Mouse (Mus musculus): ENCODE results near the gene Aunip. TPM values are rescaled to one million over a fixed set of nuclear protein-coding genes. Genes with fewer than 3 reads are reported as not detected.
"Not testable (repeated sequence)": the region's sequence is repeated elsewhere in the genome, so short reads cannot be mapped to it uniquely, and the experiment has no call there.

The Aunip gene
- polyA plus RNA-seq, 1 experiment from 2014 or later: 11.9 TPM

DNA sequence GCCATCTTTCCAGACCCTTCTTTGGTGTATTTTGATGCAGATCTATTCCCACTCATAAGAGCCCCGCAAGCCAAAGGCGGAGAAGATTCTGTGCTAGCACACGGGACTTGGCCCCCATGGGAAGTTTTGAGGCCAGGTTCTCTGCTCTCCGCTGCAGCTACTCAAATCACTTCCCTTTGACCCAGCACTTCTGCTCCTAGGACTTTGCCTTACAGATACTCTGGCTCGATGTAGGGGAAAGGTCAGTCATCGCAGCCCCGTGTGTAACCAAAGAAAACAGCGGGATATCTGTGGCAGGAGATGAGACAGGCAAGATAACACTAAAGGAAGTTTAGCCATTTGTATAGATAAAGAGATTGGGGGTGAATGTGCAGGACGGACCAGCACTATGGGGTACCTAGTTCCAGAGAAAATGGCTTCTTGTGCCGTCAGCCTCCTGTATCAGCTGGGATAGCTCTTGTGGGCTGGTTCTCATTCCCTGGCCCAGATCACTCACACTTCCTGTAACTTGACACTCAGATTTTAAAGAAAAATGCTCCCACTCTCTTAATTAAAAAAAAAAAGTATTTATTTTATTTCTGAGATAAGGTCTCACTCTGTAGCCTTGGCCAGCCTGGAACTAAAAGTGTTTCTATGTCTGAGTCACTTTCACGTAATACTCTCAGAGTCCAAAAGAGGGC, 20.7 kb upstream of the Aunip start:
- WGBS: 94% methylated on average over 11 of the region's 11 CpGs

DNA sequence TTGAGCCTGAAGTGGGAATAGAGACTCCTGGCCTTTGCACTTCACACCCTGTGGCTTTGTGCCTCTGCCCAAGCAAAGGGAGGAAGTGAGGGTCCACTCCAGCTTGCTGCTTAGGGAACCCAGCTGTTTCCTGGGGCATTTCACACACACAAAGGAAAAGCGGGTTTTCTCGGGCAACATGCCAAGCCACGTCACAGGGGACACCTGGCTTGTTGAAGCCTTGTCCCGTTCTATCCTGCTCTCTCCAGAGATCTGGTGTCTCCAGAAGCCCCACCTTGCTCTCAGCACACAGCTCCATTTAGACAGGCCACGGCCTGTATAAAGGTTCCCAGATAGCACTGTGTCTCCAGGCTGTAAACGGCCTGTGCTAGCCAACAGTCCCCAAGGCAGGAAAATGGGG, 19.1 kb upstream of the Aunip start:
- no peaks in the 10 kb centered on the region for H3K27me3 ChIP-seq
- 61% methylated on average over 6 of the region's 6 CpGs for WGBS
- H3K9ac ChIP-seq: no peak overlapping the region
- H3K4me2 ChIP-seq: no peak overlapping the region
- no peak overlapping the region for H3K27ac ChIP-seq
- no peak overlapping the region for H3K4me3 ChIP-seq
- H3K4me1 ChIP-seq: peaks cover 17% of the 10 kb centered on the region
- ATAC-seq: no peak
- no peaks in the 10 kb centered on the region for H3K36me3 ChIP-seq (ENCODE audit: poor library complexity, severe bottlenecking)
- no peaks in the 10 kb centered on the region for H3K9me3 ChIP-seq (replicated peaks)

More for the DNA sequence above, 20.7 kb upstream of the Aunip start:
- Histone ChIP-seq H3K27ac (no peak overlapping the region), H3K36me3 (ENCODE audit: poor library complexity, severe bottlenecking) (no peaks in the 10 kb centered on the region), H3K9me3 (replicated peaks) (no peaks in the 10 kb centered on the region), H3K9ac (no peak overlapping the region), H3K4me1 (0 out of 2 replicates have a peak, but pooled peaks cover 10% of the 10 kb centered on the region), H3K27me3 (no peaks in the 10 kb centered on the region), H3K4me3 (no peak overlapping the region), H3K4me2 (no peak overlapping the region)
- ATAC-seq: no peak

DNA sequence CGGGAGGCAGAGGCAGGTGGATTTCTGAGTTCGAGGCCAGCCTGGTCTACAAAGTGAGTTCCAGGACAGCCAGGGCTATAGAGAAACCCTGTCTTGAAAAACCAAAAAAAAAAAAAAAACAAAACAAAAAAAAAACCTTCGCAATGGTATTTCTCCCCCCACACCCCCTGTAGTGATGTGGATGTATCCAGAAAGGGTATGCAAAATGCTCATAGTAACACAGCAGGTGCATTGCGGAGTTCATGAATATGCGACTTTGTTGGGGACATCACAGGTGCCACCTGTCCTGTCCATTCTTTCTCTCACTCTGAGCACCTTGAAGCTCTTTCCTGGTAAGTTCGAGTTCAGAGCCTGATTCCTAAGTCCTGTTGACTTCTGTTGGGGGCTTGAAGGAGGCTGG, 16.6 kb upstream of the Aunip start:
- peaks cover 33% of the 10 kb centered on the region for H3K4me1 ChIP-seq
- ATAC-seq; H3K9ac ChIP-seq; H3K4me2 ChIP-seq; H3K27me3 ChIP-seq; H3K9me3 ChIP-seq (replicated peaks); H3K4me3 ChIP-seq; H3K36me3 ChIP-seq (ENCODE audit: poor library complexity, severe bottlenecking); H3K27ac ChIP-seq: not testable (repeated sequence)
- 89% methylated on average over 6 of the region's 6 CpGs for WGBS

DNA sequence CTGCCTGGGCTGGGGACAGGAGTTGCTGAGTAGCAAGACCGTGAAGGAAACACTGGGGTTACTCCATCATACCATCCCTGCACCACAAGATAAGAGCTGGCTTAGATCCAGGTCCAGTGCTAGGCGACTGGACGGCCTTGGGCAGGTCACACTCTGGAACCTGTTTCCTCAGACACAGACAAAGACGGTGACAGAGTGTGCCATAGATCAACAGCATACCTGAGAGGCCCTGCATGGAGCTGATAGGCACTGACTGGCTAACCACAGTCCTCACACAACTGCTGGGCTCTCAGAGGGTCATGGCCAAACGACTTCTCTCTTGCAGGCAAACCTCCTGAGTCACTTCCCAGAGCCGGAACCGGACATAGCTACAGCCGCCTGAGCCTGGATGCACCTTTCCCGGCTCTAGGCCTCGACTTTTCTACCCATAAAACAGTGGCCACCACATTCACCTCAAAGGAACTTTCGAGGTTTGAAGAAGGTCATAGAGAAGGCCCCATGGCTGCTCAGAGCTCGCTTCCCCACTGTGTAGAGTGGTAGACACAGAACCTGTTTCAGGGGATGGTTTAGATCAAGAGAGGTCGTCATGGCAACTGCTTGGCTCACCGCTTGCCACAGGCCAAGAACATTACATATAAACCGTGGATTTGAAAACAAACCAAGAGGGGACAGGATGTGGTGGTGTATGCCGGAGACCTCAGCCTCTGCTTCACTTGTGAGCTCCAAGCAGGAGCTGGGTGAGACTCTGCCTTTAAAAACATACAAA, 15.8 kb upstream of the Aunip start:
- ATAC-seq: no peak
- peaks cover 33% of the 10 kb centered on the region for H3K4me1 ChIP-seq
- no peak overlapping the region for H3K4me3 ChIP-seq
- H3K36me3 ChIP-seq (ENCODE audit: poor library complexity, severe bottlenecking): no peaks in the 10 kb centered on the region
- peak overlapping the region; percentile 10; the same call in 1 of the 2 replicates for H3K27ac ChIP-seq
- WGBS: 73% methylated on average over 16 of the region's 16 CpGs
- H3K27me3 ChIP-seq: no peaks in the 10 kb centered on the region
- no peaks in the 10 kb centered on the region for H3K9me3 ChIP-seq (replicated peaks)
- H3K4me2 ChIP-seq: no peak overlapping the region
- no peak overlapping the region for H3K9ac ChIP-seq

DNA sequence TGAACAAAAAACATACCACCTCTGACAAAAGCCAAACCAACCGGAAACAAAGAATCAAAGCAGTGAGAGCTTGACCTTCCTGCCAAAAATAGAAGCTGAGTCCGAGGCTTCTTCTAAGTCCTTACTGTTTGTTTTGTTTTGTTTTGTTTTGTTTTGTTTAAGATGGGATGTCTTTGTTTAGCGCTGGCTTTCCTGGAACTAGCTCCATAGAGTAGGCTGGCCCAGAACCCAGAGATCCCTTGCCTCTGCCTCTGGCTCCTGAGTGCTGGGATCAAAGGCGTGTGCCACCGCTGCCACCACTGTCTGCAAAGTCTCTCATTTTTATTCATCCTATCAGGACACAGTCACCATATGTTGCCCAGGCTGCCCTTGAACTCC, 15.3 kb upstream of the Aunip start:
- H3K4me2 ChIP-seq: no peak overlapping the region
- H3K27ac ChIP-seq: peak overlapping the region; percentile 10; the same call in 1 of the 2 replicates
- no peaks in the 10 kb centered on the region for H3K9me3 ChIP-seq (replicated peaks)
- H3K27me3 ChIP-seq: no peaks in the 10 kb centered on the region
- H3K36me3 ChIP-seq (ENCODE audit: poor library complexity, severe bottlenecking): no peaks in the 10 kb centered on the region
- H3K9ac ChIP-seq: no peak overlapping the region
- H3K4me3 ChIP-seq: no peak overlapping the region
- ATAC-seq: no peak
- WGBS: 70% methylated on average over 5 of the region's 5 CpGs
- peaks cover 33% of the 10 kb centered on the region for H3K4me1 ChIP-seq

DNA sequence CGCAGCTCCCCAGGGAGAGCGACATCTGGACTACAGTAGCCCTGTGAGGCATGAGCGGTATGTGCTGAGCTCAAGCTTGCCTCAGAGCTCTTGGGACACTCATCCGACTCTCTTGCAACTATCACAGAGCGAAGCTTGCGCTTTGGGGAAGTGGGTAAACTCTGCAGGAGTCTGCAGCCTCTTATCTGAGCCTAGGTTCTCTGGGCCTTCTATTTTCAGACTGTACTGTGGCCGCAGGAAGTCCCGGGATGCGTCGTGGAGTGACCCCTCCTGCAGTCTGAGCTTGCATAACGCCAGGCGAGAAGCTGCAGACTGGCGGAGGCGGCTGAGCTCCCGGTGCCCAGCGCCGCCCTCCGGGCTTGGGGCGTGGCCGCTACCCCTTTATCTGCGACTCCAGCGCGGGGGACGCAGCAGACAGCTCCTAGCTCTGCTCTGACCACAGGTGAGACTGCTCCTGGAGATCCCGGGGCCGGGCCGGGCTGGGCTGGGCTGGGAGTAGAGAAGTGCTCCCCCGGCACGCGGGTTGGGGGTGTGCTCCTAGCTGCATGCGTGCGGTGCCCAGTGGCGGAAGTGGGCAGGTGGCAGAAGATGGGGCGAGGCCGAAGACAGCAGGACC, 14.1 kb upstream of the Aunip start, which contains the start of gene Paqr7:
Gene Paqr7 (plus strand): TSS at position 103 of the 616 bp plus-strand sequence.
- H3K4me2 ChIP-seq: peak within 1 kb of the TSS; percentile 78
- H3K27me3 ChIP-seq: no peaks in the 10 kb centered on the region
- no peaks in the 10 kb centered on the region for H3K36me3 ChIP-seq (ENCODE audit: poor library complexity, severe bottlenecking)
- peaks cover 30% of the 10 kb centered on the region for H3K4me1 ChIP-seq
- 3% methylated on average over 35 of the region's 35 CpGs for WGBS
- H3K9ac ChIP-seq: peak within 1 kb of the TSS; percentile 65
- H3K4me3 ChIP-seq: peak within 1 kb of the TSS; percentile 47
- no peaks in the 10 kb centered on the region for H3K9me3 ChIP-seq (replicated peaks)
- ATAC-seq: peak; percentile 76
- no peak within 1 kb of the TSS; the same call in 1 of the 2 replicates for H3K27ac ChIP-seq

- Histone ChIP-seq H3K9ac (peak overlapping the region; percentile 65), H3K4me2 (peak overlapping the region; percentile 78), H3K4me1 (peaks cover 28% of the 10 kb centered on the region), H3K27ac (no peak overlapping the region), H3K9me3 (replicated peaks) (no peaks in the 10 kb centered on the region), H3K36me3 (ENCODE audit: poor library complexity, severe bottlenecking) (no peaks in the 10 kb centered on the region), H3K4me3 (peak overlapping the region; percentile 47), H3K27me3 (no peaks in the 10 kb centered on the region)
- peak; percentile 50 for ATAC-seq
- 19% methylated on average over 6 of the region's 6 CpGs for WGBS
These were observed 13.6 kb upstream of the Aunip start for GRCm38 (mm10) chr4:134497223-134497622.

DNA sequence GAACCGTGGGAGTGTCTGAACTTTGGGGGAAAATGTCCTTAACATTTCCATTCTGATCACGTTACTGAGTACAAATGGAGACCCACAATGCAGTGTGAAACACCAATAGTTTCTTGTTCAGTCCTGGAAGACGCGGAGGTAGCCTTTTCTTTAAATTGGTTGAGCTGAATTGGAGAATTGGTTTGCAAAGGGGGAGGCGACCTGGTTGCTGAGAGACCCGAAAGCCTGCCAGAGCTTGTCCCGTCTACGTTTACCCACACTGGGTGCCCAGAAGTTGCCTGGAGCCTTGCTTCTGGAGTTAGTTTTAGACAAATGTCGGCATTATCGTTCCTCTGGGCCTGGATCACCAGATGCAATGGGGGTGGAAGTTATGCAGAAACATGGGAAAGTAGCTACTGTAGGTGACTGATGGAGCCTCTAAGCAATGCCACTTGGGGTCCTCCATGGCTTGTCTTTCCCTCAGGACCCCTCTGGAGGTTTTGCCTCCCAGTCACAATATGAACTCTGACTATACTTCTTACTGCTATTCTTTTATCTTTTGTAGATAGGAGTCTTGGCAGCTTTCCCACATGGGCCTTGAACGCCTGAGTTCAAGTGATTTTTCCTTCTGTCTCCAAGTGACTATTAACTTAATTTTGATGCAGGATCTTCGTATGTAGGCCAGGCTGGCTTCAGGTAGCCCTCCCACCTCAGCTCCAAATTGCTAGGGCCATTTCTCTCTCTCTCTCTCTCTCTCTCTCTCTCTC, 12.6 kb upstream of the Aunip start:
- Histone ChIP-seq H3K27me3 (no peaks in the 10 kb centered on the region), H3K36me3 (ENCODE audit: poor library complexity, severe bottlenecking) (no peaks in the 10 kb centered on the region), H3K9ac (no peak overlapping the region), H3K27ac (no peak overlapping the region), H3K4me3 (no peak overlapping the region), H3K4me2 (peak overlapping the region; percentile 78), H3K9me3 (replicated peaks) (no peaks in the 10 kb centered on the region), H3K4me1 (peaks cover 28% of the 10 kb centered on the region)
- WGBS: 59% methylated on average over 12 of the region's 12 CpGs
- no peak for ATAC-seq

DNA sequence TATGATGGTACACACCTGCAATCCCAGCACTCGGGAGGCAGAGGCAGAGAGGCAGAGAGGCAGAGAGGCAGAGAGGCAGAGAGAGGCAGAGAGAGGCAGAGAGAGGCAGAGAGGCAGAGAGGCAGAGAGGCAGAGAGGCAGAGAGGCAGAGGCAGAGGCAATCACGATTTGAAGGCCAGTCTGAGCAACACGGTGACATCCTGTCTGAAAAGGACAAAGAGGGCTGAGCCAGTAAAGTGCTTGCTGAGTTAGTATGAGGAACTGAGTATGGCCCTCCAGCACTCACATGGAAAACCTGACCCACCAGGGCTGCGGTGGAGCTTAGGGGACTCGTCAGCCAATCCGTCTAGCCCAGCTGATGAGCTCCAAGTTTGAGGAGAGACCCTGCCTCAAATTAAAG, 11.8 kb upstream of the Aunip start:
- not testable (repeated sequence) for ATAC-seq; H3K4me3 ChIP-seq; H3K27ac ChIP-seq; H3K9ac ChIP-seq; H3K4me2 ChIP-seq; H3K9me3 ChIP-seq (replicated peaks); H3K27me3 ChIP-seq; H3K36me3 ChIP-seq (ENCODE audit: poor library complexity, severe bottlenecking)
- 84% methylated on average over 6 of the region's 6 CpGs for WGBS
- peaks cover 28% of the 10 kb centered on the region for H3K4me1 ChIP-seq

GRCm38 (mm10) chr4:134501095-134501494, 9.7 kb upstream of the Aunip start:
- Histone ChIP-seq H3K4me1 (peaks cover 20% of the 10 kb centered on the region), H3K27ac (no peak overlapping the region), H3K27me3 (no peaks in the 10 kb centered on the region), H3K9ac (no peak overlapping the region), H3K4me2 (no peak overlapping the region), H3K4me3 (no peak overlapping the region), H3K9me3 (replicated peaks) (no peaks in the 10 kb centered on the region), H3K36me3 (ENCODE audit: poor library complexity, severe bottlenecking) (no peaks in the 10 kb centered on the region)
- 93% methylated on average over 6 of the region's 6 CpGs for WGBS
- no peak for ATAC-seq

DNA sequence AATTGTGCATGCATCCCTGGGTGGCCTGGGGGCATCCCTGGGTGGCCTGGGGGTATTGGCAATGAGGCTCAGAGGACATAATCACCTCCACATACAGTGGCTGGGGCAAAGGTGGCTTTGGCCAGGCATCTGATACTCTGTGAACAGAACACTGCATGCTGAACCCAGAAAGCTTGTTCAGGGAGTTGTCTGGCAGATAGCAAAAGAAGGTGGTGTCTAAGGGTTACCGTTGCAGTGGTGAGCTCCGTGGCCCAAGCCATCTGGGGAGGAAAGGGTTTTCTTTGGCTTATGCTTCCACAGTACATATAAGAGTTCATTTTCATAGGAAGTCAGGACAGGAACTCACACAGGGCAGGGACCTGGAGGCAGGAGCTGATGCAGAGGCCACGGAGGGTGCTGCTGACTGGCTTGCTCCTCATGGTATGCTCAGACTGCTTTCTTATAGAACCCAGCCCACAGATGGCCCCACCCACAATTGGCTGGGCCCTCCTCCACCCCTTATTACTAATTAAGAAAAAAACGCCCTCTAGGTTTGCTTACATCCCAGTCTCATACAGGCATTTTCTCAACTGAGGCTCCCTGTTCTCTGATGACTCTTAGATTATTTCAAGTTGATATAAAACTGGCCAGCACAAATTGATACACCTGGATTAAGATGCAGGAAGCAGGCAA, 7.0 kb upstream of the Aunip start:
- no peaks in the 10 kb centered on the region for H3K4me1 ChIP-seq
- no peak overlapping the region for H3K9ac ChIP-seq
- 80% methylated on average over 4 of the region's 4 CpGs for WGBS
- no peak for ATAC-seq
- no peak overlapping the region for H3K27ac ChIP-seq
- peaks cover 11% of the 10 kb centered on the region for H3K36me3 ChIP-seq (ENCODE audit: poor library complexity, severe bottlenecking)
- H3K9me3 ChIP-seq (replicated peaks): no peaks in the 10 kb centered on the region
- H3K27me3 ChIP-seq: no peaks in the 10 kb centered on the region
- H3K4me2 ChIP-seq: no peak overlapping the region
- no peak overlapping the region for H3K4me3 ChIP-seq

Measured in forebrain, embryonic 13.5 days (tissue).